Mouse (Mus musculus): ENCODE data around the gene Sh3rf3. TPM values are rescaled to one million over a fixed set of nuclear protein-coding genes. Genes with fewer than 3 reads are reported as not detected.

Gene Sh3rf3
- polyA plus RNA-seq, 1 experiment from 2014 or later, result 0.84 TPM

- no peaks in the 10 kb centered on the region for H3K9me3 ChIP-seq (ENCODE audit: control insufficient read depth, low read length)
- WGBS, result 66% methylated on average over 2 of the region's 2 CpGs
These were observed 51.6 kb downstream of the Sh3rf3 start for GRCm38 (mm10) chr10:58864735-58865134.

DNA sequence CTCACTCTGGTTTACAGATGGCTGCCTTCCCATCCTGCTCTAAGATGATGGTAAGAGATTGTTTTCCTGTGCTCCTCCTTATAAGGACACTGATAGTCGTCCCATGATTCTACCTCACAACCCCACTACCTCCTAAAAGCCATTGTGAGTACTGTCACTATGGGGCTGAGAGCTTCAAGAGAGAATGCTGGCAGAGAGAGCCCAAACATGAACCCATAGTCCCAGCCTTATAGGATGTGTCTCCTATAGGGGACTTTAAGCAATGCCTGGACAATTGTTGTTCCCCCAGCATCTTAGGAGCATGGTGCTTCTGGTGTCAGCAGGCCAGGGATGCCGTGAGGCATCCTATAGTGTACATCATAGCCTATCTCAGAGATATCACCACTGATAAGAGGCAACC is 54.4 kb downstream of the Sh3rf3 start:
- ATAC-seq (replicated peaks; ENCODE audit: low FRiP score, low TSS enrichment, low read depth), result no peak
- 80% methylated on average over 2 of the region's 2 CpGs for WGBS
- DNase-seq (ENCODE audit: low spot score), result no peak

More at GRCm38 (mm10) chr10:58864735-58865134, 51.6 kb downstream of the Sh3rf3 start:
- Histone ChIP-seq H3K27ac (ENCODE audit: low read depth) (no peak overlapping the region), H3K4me3 (ENCODE audit: low read depth, low read length) (no peak overlapping the region), H3K4me1 (replicated peaks; ENCODE audit: control insufficient read depth, insufficient read depth, low read length) (no peaks in the 10 kb centered on the region), H3K4me2 (ENCODE audit: low read length) (no peak overlapping the region), H3K36me3 (ENCODE audit: control insufficient read depth, insufficient read depth, low read length) (no peaks in the 10 kb centered on the region), H3K9ac (ENCODE audit: low read length) (no peak overlapping the region), H3K27me3 (replicated peaks; ENCODE audit: control insufficient read depth, insufficient read depth, low read length) (no peaks in the 10 kb centered on the region)
- no peak for ATAC-seq (replicated peaks; ENCODE audit: low FRiP score, low TSS enrichment, low read depth)
- no peak for DNase-seq (ENCODE audit: low spot score)

DNA sequence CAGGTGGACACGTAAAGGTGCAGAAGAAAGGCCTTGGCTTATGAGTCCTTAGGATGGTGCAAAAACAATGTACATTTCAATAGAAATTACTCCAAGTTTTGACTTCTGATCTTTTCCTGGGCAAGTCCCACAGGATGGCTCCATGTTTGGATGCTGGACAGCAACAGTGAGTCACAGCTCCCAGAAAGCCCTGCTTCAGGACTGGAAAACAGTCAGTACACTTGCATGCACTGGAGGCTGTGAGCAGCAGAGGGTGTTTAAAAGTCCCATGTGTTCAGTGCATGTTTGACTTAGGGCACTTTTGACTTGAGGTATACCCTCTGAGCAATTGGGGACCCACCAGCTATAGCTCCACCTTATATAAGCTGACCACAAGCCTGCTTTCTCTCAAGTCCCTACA is 56.7 kb downstream of the Sh3rf3 start:
- 89% methylated on average over 1 of the region's 1 CpGs for WGBS
- Histone ChIP-seq H3K27me3 (replicated peaks; ENCODE audit: control insufficient read depth, insufficient read depth, low read length) (no peaks in the 10 kb centered on the region), H3K9ac (ENCODE audit: low read length) (no peak overlapping the region), H3K36me3 (ENCODE audit: control insufficient read depth, insufficient read depth, low read length) (no peaks in the 10 kb centered on the region), H3K4me2 (ENCODE audit: low read length) (no peak overlapping the region), H3K4me1 (replicated peaks; ENCODE audit: control insufficient read depth, insufficient read depth, low read length) (no peaks in the 10 kb centered on the region), H3K4me3 (ENCODE audit: low read depth, low read length) (no peak overlapping the region), H3K27ac (ENCODE audit: low read depth) (no peak overlapping the region), H3K9me3 (ENCODE audit: control insufficient read depth, low read length) (no peaks in the 10 kb centered on the region)
- ATAC-seq (replicated peaks; ENCODE audit: low FRiP score, low TSS enrichment, low read depth) (no peak), DNase-seq (ENCODE audit: low spot score) (no peak)

More for the DNA sequence above, 54.4 kb downstream of the Sh3rf3 start:
- H3K9ac ChIP-seq (ENCODE audit: low read length), result no peak overlapping the region
- no peak overlapping the region for H3K4me3 ChIP-seq (ENCODE audit: low read depth, low read length)
- no peaks in the 10 kb centered on the region for H3K27me3 ChIP-seq (replicated peaks; ENCODE audit: control insufficient read depth, insufficient read depth, low read length)
- no peak overlapping the region for H3K27ac ChIP-seq (ENCODE audit: low read depth)
- H3K9me3 ChIP-seq (ENCODE audit: control insufficient read depth, low read length), result no peaks in the 10 kb centered on the region
- H3K36me3 ChIP-seq (ENCODE audit: control insufficient read depth, insufficient read depth, low read length), result no peaks in the 10 kb centered on the region
- no peaks in the 10 kb centered on the region for H3K4me1 ChIP-seq (replicated peaks; ENCODE audit: control insufficient read depth, insufficient read depth, low read length)
- H3K4me2 ChIP-seq (ENCODE audit: low read length), result no peak overlapping the region

- H3K36me3 ChIP-seq (ENCODE audit: control insufficient read depth, insufficient read depth, low read length), result no peaks in the 10 kb centered on the region
- no peak overlapping the region for H3K9ac ChIP-seq (ENCODE audit: low read length)
- H3K9me3 ChIP-seq (ENCODE audit: control insufficient read depth, low read length), result no peaks in the 10 kb centered on the region
- H3K4me1 ChIP-seq (replicated peaks; ENCODE audit: control insufficient read depth, insufficient read depth, low read length), result no peaks in the 10 kb centered on the region
- no peak for DNase-seq (ENCODE audit: low spot score)
- ATAC-seq (replicated peaks; ENCODE audit: low FRiP score, low TSS enrichment, low read depth), result no peak
- WGBS, result 62% methylated on average over 10 of the region's 10 CpGs
- H3K4me3 ChIP-seq (ENCODE audit: low read depth, low read length), result no peak overlapping the region
- H3K27ac ChIP-seq (ENCODE audit: low read depth), result no peak overlapping the region
- no peaks in the 10 kb centered on the region for H3K27me3 ChIP-seq (replicated peaks; ENCODE audit: control insufficient read depth, insufficient read depth, low read length)
- no peak overlapping the region for H3K4me2 ChIP-seq (ENCODE audit: low read length)
These were observed 58.1 kb downstream of the Sh3rf3 start for GRCm38 (mm10) chr10:58871149-58871820.

DNA sequence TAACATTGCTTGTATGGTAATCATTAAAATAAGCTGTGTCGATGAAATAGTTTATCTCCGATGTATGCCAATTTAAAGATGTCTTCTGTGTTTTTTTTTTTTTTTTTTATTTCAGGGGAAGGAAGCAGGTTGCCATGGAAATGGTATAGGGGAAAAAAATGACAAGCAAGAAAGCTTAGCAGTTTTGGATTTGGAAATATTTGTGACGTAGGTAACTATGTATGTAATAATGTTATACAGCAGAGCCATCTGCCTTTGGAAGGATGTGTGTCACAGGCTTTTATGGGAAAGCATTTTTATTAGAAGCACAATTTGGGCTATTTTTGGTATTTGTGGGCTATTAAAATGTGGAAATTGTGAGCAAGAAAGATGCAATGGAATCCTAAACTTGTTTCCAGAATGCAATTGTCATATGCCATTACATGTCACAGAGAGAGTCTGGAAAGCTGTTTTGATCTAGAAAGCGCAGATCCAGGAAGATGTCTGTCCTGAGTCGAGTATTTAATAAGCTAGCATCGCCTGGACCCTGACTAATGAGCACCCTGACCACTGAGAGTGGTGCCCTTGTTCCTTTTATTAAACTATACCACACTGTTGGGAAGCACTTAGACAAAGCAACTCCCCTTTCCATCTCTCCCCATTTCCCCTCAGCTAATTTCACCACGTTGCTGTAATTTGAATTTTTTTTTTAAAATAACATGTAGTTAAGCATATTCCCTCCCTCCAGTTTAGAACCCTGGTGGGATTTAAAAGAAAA is 58.8 kb downstream of the Sh3rf3 start:
- Histone ChIP-seq H3K36me3 (ENCODE audit: control insufficient read depth, insufficient read depth, low read length) (no peaks in the 10 kb centered on the region), H3K4me2 (ENCODE audit: low read length) (no peak overlapping the region), H3K4me3 (ENCODE audit: low read depth, low read length) (no peak overlapping the region), H3K27ac (ENCODE audit: low read depth) (no peak overlapping the region), H3K9me3 (ENCODE audit: control insufficient read depth, low read length) (no peaks in the 10 kb centered on the region), H3K4me1 (replicated peaks; ENCODE audit: control insufficient read depth, insufficient read depth, low read length) (no peaks in the 10 kb centered on the region), H3K27me3 (replicated peaks; ENCODE audit: control insufficient read depth, insufficient read depth, low read length) (no peaks in the 10 kb centered on the region), H3K9ac (ENCODE audit: low read length) (no peak overlapping the region)
- ATAC-seq (replicated peaks; ENCODE audit: low FRiP score, low TSS enrichment, low read depth), result no peak
- WGBS, result 74% methylated on average over 7 of the region's 7 CpGs
- DNase-seq (ENCODE audit: low spot score), result no peak

GRCm38 (mm10) chr10:58877835-58878234 is 64.7 kb downstream of the Sh3rf3 start:
- no peaks in the 10 kb centered on the region for H3K4me1 ChIP-seq (replicated peaks; ENCODE audit: control insufficient read depth, insufficient read depth, low read length)
- no peaks in the 10 kb centered on the region for H3K36me3 ChIP-seq (ENCODE audit: control insufficient read depth, insufficient read depth, low read length)
- H3K27ac ChIP-seq (ENCODE audit: low read depth), result no peak overlapping the region
- no peaks in the 10 kb centered on the region for H3K9me3 ChIP-seq (ENCODE audit: control insufficient read depth, low read length)
- H3K9ac ChIP-seq (ENCODE audit: low read length), result no peak overlapping the region
- H3K4me3 ChIP-seq (ENCODE audit: low read depth, low read length), result no peak overlapping the region
- no peak for DNase-seq (ENCODE audit: low spot score)
- H3K4me2 ChIP-seq (ENCODE audit: low read length), result no peak overlapping the region
- no peaks in the 10 kb centered on the region for H3K27me3 ChIP-seq (replicated peaks; ENCODE audit: control insufficient read depth, insufficient read depth, low read length)
- 95% methylated on average over 4 of the region's 4 CpGs for WGBS
- ATAC-seq (replicated peaks; ENCODE audit: low FRiP score, low TSS enrichment, low read depth), result no peak

DNA sequence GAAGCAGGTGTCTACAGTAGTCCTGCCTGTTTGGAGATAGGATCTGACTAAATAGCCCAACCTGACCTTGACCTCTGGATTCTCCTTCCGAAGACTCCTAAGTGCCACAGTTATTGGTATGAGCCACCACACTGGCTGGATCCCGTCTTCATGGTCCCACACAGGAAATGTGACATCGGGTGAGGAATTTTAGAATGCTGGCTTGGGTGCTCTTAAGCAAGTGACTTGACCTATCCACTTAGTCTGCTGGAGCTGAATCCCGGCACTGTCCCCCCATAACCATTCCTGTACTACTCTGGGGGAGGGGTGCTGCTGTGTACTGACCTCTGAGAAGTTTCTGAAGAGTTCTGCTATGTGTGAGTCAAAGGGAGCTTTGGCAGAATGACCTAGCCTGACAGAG is 65.5 kb downstream of the Sh3rf3 start:
- no peaks in the 10 kb centered on the region for H3K27me3 ChIP-seq (replicated peaks; ENCODE audit: control insufficient read depth, insufficient read depth, low read length)
- 80% methylated on average over 4 of the region's 4 CpGs for WGBS
- H3K9ac ChIP-seq (ENCODE audit: low read length), result no peak overlapping the region
- no peak for DNase-seq (ENCODE audit: low spot score)
- H3K4me2 ChIP-seq (ENCODE audit: low read length), result no peak overlapping the region
- H3K9me3 ChIP-seq (ENCODE audit: control insufficient read depth, low read length), result no peaks in the 10 kb centered on the region
- no peak overlapping the region for H3K4me3 ChIP-seq (ENCODE audit: low read depth, low read length)
- no peak for ATAC-seq (replicated peaks; ENCODE audit: low FRiP score, low TSS enrichment, low read depth)
- no peak overlapping the region for H3K27ac ChIP-seq (ENCODE audit: low read depth)
- no peaks in the 10 kb centered on the region for H3K36me3 ChIP-seq (ENCODE audit: control insufficient read depth, insufficient read depth, low read length)
- no peaks in the 10 kb centered on the region for H3K4me1 ChIP-seq (replicated peaks; ENCODE audit: control insufficient read depth, insufficient read depth, low read length)

GRCm38 (mm10) chr10:58882741-58883140 is 69.6 kb downstream of the Sh3rf3 start:
- no peak for DNase-seq (ENCODE audit: low spot score)

DNA sequence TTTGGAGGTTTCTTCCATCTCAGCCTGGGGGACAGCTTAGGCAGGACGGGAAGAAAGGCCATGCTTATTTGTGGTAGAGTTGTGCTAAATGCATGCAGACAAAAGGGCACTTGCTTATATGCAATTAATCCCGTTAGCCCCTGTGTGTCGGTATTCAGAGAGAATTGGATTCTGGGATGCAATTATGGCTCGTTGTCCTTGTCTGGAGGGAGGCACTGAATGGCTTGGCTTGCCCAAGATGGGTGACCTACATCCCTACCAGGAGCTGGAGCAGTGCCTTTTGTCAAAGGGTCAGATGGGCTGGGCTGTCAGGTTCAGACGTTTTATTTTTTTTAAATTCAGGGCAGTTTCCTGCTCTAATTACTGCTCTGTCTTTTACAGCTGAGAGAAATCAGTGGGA is 72.2 kb downstream of the Sh3rf3 start:
- WGBS, result 54% methylated on average over 5 of the region's 5 CpGs
- H3K27ac ChIP-seq (ENCODE audit: low read depth), result no peak overlapping the region
- H3K36me3 ChIP-seq (ENCODE audit: control insufficient read depth, insufficient read depth, low read length), result no peaks in the 10 kb centered on the region
- H3K9ac ChIP-seq (ENCODE audit: low read length), result no peak overlapping the region
- ATAC-seq (replicated peaks; ENCODE audit: low FRiP score, low TSS enrichment, low read depth) (no peak), DNase-seq (ENCODE audit: low spot score) (no peak)
- H3K4me1 ChIP-seq (replicated peaks; ENCODE audit: control insufficient read depth, insufficient read depth, low read length), result no peaks in the 10 kb centered on the region
- no peaks in the 10 kb centered on the region for H3K27me3 ChIP-seq (replicated peaks; ENCODE audit: control insufficient read depth, insufficient read depth, low read length)
- H3K4me2 ChIP-seq (ENCODE audit: low read length), result no peak overlapping the region
- no peak overlapping the region for H3K4me3 ChIP-seq (ENCODE audit: low read depth, low read length)
- no peaks in the 10 kb centered on the region for H3K9me3 ChIP-seq (ENCODE audit: control insufficient read depth, low read length)

More at GRCm38 (mm10) chr10:58882741-58883140, 69.6 kb downstream of the Sh3rf3 start:
- H3K9ac ChIP-seq (ENCODE audit: low read length), result no peak overlapping the region
- H3K9me3 ChIP-seq (ENCODE audit: control insufficient read depth, low read length), result no peaks in the 10 kb centered on the region
- no peaks in the 10 kb centered on the region for H3K4me1 ChIP-seq (replicated peaks; ENCODE audit: control insufficient read depth, insufficient read depth, low read length)
- no peak overlapping the region for H3K27ac ChIP-seq (ENCODE audit: low read depth)
- H3K27me3 ChIP-seq (replicated peaks; ENCODE audit: control insufficient read depth, insufficient read depth, low read length), result no peaks in the 10 kb centered on the region
- H3K4me2 ChIP-seq (ENCODE audit: low read length), result no peak overlapping the region
- no peak for ATAC-seq (replicated peaks; ENCODE audit: low FRiP score, low TSS enrichment, low read depth)
- 88% methylated on average over 2 of the region's 2 CpGs for WGBS
- H3K4me3 ChIP-seq (ENCODE audit: low read depth, low read length), result no peak overlapping the region
- no peaks in the 10 kb centered on the region for H3K36me3 ChIP-seq (ENCODE audit: control insufficient read depth, insufficient read depth, low read length)
